Mouse (Mus musculus) embryonic facial prominence, embryonic 11.5 days (tissue): ENCODE data around the gene Trp73. TPM values are rescaled to one million over a fixed set of nuclear protein-coding genes. Genes with fewer than 3 reads are reported as not detected.

Experiments
- ATAC-seq: fragments of 200-750 bp; cut with Nextera tagmentation; replicated peaks from 2 replicates; pipeline ENCODE4 v1.8.0; 2017; ENCODE audit warnings: low read depth; ENCODE audit not compliant: insufficient number of reproducible peaks, low FRiP score, low TSS enrichment
- DNase-seq: peaks from one replicate; pipeline ENCODE4 v3.0.0-alpha.2; 2015; ENCODE audit warnings: low spot score
- H3K27ac ChIP-seq: fragments of 300-500 bp; sonication (generic); replicated peaks from 2 replicates; pipeline ENCODE4 v1.5.1; 2014; ENCODE audit warnings: mild to moderate bottlenecking, low read depth, low read length, control low read depth
- H3K27me3 ChIP-seq: fragments of 300-500 bp; sonication (generic); 2 replicates; pipeline ENCODE4 v1.6.1; 2014; ENCODE audit warnings: mild to moderate bottlenecking, low read length, moderate library complexity, mixed read lengths; ENCODE audit not compliant: control insufficient read depth, insufficient read depth
- H3K36me3 ChIP-seq: fragments of 300-500 bp; sonication (generic); replicated peaks from 2 replicates; pipeline ENCODE4 v1.6.1; 2014; ENCODE audit warnings: low read depth, mild to moderate bottlenecking, low read length, moderate library complexity, mixed read lengths; ENCODE audit not compliant: control insufficient read depth, insufficient read depth
- H3K4me1 ChIP-seq: fragments of 300-500 bp; sonication (generic); 2 replicates; pipeline ENCODE4 v1.6.1; 2014; ENCODE audit warnings: low read length, mixed read lengths; ENCODE audit not compliant: control insufficient read depth, insufficient read depth
- H3K4me2 ChIP-seq: fragments of 300-500 bp; sonication (generic); 2 replicates; pipeline ENCODE4 v1.6.1; 2014; ENCODE audit warnings: low read depth, mild to moderate bottlenecking, control low read depth, low read length, moderate library complexity
- H3K4me3 ChIP-seq: fragments of 300-500 bp; sonication (generic); 2 replicates; pipeline ENCODE4 v1.5.1; 2014; ENCODE audit warnings: low read depth, low read length, control low read depth
- H3K9ac ChIP-seq: fragments of 300-500 bp; sonication (generic); replicated peaks from 2 replicates; pipeline ENCODE4 v1.6.1; 2014; ENCODE audit warnings: mild to moderate bottlenecking, control low read depth, low read length
- H3K9me3 ChIP-seq: fragments of 300-500 bp; sonication (generic); replicated peaks from 2 replicates; pipeline ENCODE4 v1.6.1; 2016; ENCODE audit warnings: mild to moderate bottlenecking, low read length, inconsistent platforms, mixed read lengths; ENCODE audit not compliant: control insufficient read depth
- WGBS: fragments of 180-500 bp; shearing (Covaris S2); extraction: QIAGEN DNeasy Blood & Tissue Kit; methylation state at CpG from one replicate; pipeline ENCODE4 v1.1.7; 2014; 5-methylcytosine and 5-hydroxymethylcytosine counted together
- polyA plus RNA-seq: library from polyadenylated mRNA; unstranded; fragments of >200 nt; fragmentation: Nextera tagmentation; extraction: Ambion mirVana; gene quantifications from 2 replicates; pipeline ENCODE4 v1.2.1, GENCODE M21; 2014

Gene Trp73
- polyA plus RNA-seq, 1 experiment from 2014 or later: 0.84 TPM

DNA sequence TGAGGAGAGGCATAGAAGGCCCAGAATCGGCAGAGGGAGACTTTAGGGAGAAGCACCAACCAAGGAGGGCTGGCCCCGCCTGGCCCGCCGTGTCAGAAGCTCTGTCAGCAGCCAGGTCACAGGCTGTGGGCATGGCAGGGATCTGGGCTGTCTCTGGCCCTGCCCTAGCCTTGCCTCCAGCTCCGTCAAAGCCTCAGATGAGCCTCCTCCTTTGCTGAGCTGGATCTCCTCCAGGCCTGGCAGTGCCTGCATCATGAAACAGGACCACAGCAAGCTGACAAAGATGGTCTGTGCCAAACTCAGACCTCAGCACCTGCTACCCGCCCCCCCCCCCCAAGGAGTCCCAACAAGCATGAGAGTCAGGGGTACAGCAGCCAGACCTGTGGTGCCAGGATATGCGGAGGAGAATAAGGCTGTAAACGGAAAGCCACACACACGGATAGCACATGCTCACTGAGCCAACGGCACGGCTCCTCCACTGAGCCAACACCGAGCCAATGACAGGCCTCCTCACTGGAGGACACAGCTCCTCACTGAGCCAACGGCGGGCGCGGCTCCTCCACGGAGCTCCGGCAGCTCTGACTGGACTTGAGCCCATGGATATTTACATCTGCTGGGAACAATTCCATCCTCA lies 30.7 kb downstream of the Trp73 start:
- Histone ChIP-seq H3K27me3 (no peaks in the 10 kb centered on the region), H3K9ac (no peak overlapping the region), H3K9me3 (no peaks in the 10 kb centered on the region), H3K4me3 (no peak overlapping the region), H3K4me2 (no peak overlapping the region), H3K4me1 (no peaks in the 10 kb centered on the region), H3K27ac (no peak overlapping the region), H3K36me3 (no peaks in the 10 kb centered on the region)
- WGBS: 59% methylated on average over 18 of the region's 18 CpGs
- DNase-seq: no peak
- no peak for ATAC-seq

DNA sequence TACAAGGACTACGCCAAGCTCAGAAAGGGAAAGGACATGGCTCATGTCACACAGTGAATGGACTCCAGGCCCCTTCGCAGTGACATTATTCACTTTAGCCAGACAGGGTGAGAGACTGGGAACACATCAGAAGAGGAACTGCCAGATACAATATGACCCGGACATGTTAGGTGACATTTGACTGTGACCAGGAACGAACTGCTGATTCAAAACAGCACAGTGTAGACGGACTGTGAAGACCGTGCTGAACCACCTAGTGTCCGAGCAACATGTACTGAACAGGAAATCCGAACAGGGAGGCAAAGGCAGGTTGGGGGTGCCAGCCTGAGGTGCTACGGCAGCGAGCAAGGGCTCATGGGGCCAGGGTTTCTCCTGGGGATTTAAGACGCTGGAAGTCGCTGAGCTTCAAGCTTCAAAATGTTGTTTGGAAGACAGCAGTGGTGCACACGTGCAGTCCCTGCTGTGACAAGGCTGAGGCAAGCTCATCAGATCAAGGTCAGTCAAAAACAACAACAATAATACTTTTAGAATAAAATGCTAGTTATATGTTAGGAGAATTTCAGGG lies 33.4 kb downstream of the Trp73 start:
- H3K4me1 ChIP-seq: no peaks in the 10 kb centered on the region
- no peaks in the 10 kb centered on the region for H3K36me3 ChIP-seq
- H3K4me2 ChIP-seq: no peak overlapping the region
- H3K27me3 ChIP-seq: no peaks in the 10 kb centered on the region
- no peak overlapping the region for H3K27ac ChIP-seq
- WGBS: 74% methylated on average over 13 of the region's 13 CpGs
- no peaks in the 10 kb centered on the region for H3K9me3 ChIP-seq
- DNase-seq: no peak
- H3K9ac ChIP-seq: no peak overlapping the region
- ATAC-seq: no peak
- H3K4me3 ChIP-seq: no peak overlapping the region

DNA sequence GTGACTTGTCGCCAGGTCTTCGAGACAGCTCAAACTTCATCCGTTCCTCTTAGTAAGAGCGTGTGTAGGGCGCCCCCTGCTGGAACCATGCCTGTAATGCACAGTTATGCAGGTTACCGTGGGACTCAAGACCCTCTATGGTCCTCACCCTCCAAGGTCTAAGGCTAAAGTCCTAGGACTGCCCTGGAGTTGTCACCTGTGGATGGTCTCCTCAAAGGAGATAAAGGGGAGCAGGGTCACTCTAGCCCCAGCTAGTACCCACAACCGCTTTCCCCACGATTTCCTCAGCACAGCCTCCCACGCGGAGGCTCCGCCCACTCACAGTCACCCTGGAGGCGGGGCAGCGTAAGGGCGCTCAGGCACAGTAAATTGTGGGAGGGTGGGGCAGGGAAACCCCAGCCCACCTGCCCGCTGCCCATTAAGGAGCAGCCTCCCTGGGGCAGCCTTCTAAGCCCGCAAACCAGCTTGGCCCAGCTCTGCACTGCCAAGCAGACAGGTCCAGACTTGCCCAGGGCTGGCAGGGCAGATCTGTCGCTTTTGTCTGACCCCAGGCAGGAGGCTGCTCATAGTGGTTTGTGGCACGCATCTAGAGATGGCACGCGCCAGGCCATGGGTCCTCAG lies 34.5 kb downstream of the Trp73 start:
- no peak overlapping the region for H3K27ac ChIP-seq
- no peak overlapping the region for H3K9ac ChIP-seq
- DNase-seq (peak; percentile 82), ATAC-seq (peak; percentile 49; the same call in 1 of the 2 replicates)
- peak overlapping the region; percentile 21 for H3K4me2 ChIP-seq
- no peaks in the 10 kb centered on the region for H3K36me3 ChIP-seq
- H3K4me3 ChIP-seq: no peak overlapping the region
- WGBS: 31% methylated on average over 20 of the region's 20 CpGs
- no peaks in the 10 kb centered on the region for H3K9me3 ChIP-seq
- no peaks in the 10 kb centered on the region for H3K27me3 ChIP-seq
- no peaks in the 10 kb centered on the region for H3K4me1 ChIP-seq

DNA sequence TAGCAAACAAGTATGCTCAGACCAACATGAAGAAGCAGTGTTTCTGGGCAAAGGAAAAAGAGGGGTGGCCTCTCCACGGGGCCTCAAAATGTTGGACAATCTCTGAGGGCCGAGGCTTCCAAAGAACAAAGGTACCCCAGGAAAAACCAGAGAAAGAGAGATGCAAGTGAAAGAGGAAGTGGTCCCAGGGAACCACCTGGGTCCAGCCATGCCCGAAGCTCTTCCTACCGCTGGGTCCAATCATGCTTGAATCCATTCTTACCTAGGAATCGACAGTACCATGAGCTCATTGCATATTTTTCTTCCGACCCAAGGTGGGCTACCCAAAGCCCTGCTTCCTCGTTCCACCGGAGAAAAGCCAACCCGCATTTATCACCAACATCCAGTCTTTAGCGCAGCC lies 36.1 kb downstream of the Trp73 start:
- no peak overlapping the region for H3K4me2 ChIP-seq
- 86% methylated on average over 10 of the region's 10 CpGs for WGBS
- H3K4me1 ChIP-seq: no peaks in the 10 kb centered on the region
- no peaks in the 10 kb centered on the region for H3K36me3 ChIP-seq
- DNase-seq (no peak), ATAC-seq (no peak)
- H3K9ac ChIP-seq: no peak overlapping the region
- no peak overlapping the region for H3K27ac ChIP-seq
- H3K9me3 ChIP-seq: no peaks in the 10 kb centered on the region
- no peaks in the 10 kb centered on the region for H3K27me3 ChIP-seq
- no peak overlapping the region for H3K4me3 ChIP-seq

DNA sequence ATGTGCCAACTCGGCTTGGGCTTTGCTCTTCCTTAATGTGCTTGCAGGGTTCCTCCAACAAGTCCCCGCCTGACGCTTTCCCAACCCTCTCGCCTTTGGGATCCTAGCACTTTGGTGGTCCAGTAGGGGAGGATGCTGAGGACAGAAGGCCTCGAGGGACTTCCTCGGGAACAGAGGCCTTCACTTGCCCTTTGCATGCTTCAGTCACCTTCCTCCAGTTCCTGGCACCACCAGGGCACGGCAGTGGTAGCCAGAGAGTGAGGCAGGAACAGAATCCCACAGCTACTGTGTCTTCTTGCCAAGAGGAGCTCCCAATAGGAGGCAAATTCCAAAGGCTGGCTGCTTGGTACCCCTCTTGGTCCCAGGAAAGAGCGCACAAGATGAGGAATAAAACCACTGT lies 36.6 kb downstream of the Trp73 start:
- no peaks in the 10 kb centered on the region for H3K27me3 ChIP-seq
- no peaks in the 10 kb centered on the region for H3K4me1 ChIP-seq
- no peak overlapping the region for H3K4me3 ChIP-seq
- ATAC-seq (no peak), DNase-seq (no peak)
- H3K4me2 ChIP-seq: no peak overlapping the region
- no peaks in the 10 kb centered on the region for H3K9me3 ChIP-seq
- H3K27ac ChIP-seq: no peak overlapping the region
- H3K9ac ChIP-seq: no peak overlapping the region
- 73% methylated on average over 8 of the region's 8 CpGs for WGBS
- no peaks in the 10 kb centered on the region for H3K36me3 ChIP-seq

DNA sequence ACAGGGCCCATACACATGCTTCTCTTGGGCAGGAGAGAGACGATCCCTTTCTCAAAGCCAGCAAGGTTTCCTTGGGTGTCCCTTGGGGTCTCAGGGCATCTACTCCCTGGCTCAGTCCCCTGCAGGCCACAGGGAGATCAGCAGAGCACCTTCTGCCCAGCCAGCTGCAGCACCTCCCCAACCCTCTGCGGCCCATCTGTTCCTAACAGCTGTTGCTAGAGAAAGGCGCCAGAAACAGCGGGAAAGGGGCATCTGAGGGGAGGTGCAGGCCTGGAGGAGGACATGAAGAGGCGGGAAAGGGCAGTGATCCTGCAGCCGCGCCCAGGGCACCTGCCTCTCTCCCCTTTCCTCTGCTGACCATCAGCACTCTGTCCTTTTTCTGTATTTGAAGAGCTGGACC lies 40.6 kb downstream of the Trp73 start:
- Histone ChIP-seq H3K27ac (no peak overlapping the region), H3K4me3 (no peak overlapping the region), H3K4me2 (no peak overlapping the region), H3K9me3 (no peaks in the 10 kb centered on the region), H3K27me3 (no peaks in the 10 kb centered on the region), H3K36me3 (no peaks in the 10 kb centered on the region), H3K9ac (no peak overlapping the region), H3K4me1 (no peaks in the 10 kb centered on the region; the same call in 1 of the 2 replicates)
- ATAC-seq (no peak), DNase-seq (no peak)
- WGBS: 58% methylated on average over 7 of the region's 7 CpGs

DNA sequence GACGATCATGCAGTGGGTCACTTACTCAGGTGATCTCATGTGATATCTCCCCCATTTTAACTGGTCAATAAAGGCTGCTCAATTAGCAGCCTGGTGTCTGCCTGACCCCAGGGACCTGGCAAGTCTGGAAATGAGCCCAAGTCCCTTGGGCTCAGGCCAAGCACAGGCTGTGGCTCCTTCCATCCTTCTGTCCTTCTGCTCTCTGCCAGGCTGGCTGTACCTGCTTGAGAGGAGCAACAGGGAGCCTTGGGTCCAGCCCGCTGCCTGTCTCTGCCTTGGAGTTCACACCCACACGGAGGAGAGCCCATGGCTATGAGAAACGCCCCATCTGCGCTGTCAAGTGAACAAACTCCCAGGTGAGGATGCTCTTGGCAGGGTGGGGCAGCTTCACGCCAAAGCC lies 43.9 kb downstream of the Trp73 start:
- H3K4me2 ChIP-seq: no peak overlapping the region
- H3K4me1 ChIP-seq: no peaks in the 10 kb centered on the region; the same call in 1 of the 2 replicates
- H3K27me3 ChIP-seq: no peaks in the 10 kb centered on the region
- WGBS: 17% methylated on average over 6 of the region's 6 CpGs
- no peaks in the 10 kb centered on the region for H3K9me3 ChIP-seq
- H3K27ac ChIP-seq: no peak overlapping the region
- ATAC-seq: no peak
- H3K9ac ChIP-seq: no peak overlapping the region
- no peak for DNase-seq
- H3K36me3 ChIP-seq: no peaks in the 10 kb centered on the region
- no peak overlapping the region for H3K4me3 ChIP-seq

DNA sequence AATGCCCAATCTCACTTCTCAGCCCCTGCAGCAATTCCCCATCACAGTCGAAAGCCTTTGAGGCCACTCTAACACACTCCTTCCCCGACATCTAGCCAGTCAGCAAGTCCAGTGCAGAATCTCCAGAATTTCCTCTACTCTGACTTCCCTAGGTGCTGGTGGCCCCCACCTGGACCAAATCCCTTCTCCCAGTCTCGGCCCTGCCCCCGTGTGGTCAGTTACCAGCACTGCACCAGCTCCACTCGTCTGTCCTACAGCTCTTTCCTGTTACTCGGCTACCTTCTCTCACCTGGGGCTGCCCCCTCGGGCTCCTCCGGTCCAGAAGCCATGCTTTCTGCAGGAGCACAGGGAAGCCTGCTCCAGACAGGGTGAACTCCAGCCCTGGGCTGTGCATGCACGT lies 46.8 kb downstream of the Trp73 start:
- ATAC-seq: no peak
- WGBS: 27% methylated on average over 9 of the region's 9 CpGs
- H3K27me3 ChIP-seq: no peaks in the 10 kb centered on the region

More for the DNA sequence above, 46.8 kb downstream of the Trp73 start:
- no peak overlapping the region for H3K9ac ChIP-seq
- H3K9me3 ChIP-seq: no peaks in the 10 kb centered on the region
- no peaks in the 10 kb centered on the region; the same call in 1 of the 2 replicates for H3K4me1 ChIP-seq
- H3K27ac ChIP-seq: no peak overlapping the region
- H3K4me2 ChIP-seq: no peak overlapping the region
- H3K4me3 ChIP-seq: no peak overlapping the region
- no peaks in the 10 kb centered on the region for H3K36me3 ChIP-seq
- DNase-seq: peak; percentile 49
